Mouse (Mus musculus) bone marrow macrophage, adult 2 months (primary cell): ENCODE data around the gene Tns3. TPM values are rescaled to one million over a fixed set of nuclear protein-coding genes. Genes with fewer than 3 reads are reported as not detected.
"Not testable (repeated sequence)": the region's sequence is repeated elsewhere in the genome, so short reads cannot be mapped to it uniquely, and the experiment has no call there.

ENCODE experiments used
- H3K27ac ChIP-seq: 2 replicates; pipeline ENCODE4 v1.5.1; 2012; ENCODE audit warnings: low read depth, low read length; ENCODE audit not compliant: insufficient read depth
- H3K4me1 ChIP-seq: 2 replicates; pipeline ENCODE4 v1.6.1; 2012; ENCODE audit warnings: low read length; ENCODE audit not compliant: control insufficient read depth, insufficient read depth
- H3K4me3 ChIP-seq: 2 replicates; pipeline ENCODE4 v1.5.1; 2012; ENCODE audit warnings: mild to moderate bottlenecking, low read length, moderate library complexity; ENCODE audit not compliant: insufficient read depth
- CTCF ChIP-seq: IDR thresholded peaks from 2 replicates; pipeline ENCODE4 v1.5.1; 2012; ENCODE audit warnings: low read depth, mild to moderate bottlenecking, low read length, moderate library complexity
- POLR2A ChIP-seq: IDR thresholded peaks from 2 replicates; pipeline ENCODE4 v1.6.1; 2012; ENCODE audit warnings: mild to moderate bottlenecking, low read depth, low read length, borderline replicate concordance
- polyA plus RNA-seq: library from polyadenylated mRNA; stranded (reverse); fragments of >200 nt; gene quantifications from 2 replicates; pipeline ENCODE4 v1.2.4, GENCODE M21; 2012; ENCODE audit not compliant: missing spikeins, insufficient read depth, insufficient read length

The Tns3 gene
- polyA plus RNA-seq, 1 experiment = 102 TPM

DNA sequence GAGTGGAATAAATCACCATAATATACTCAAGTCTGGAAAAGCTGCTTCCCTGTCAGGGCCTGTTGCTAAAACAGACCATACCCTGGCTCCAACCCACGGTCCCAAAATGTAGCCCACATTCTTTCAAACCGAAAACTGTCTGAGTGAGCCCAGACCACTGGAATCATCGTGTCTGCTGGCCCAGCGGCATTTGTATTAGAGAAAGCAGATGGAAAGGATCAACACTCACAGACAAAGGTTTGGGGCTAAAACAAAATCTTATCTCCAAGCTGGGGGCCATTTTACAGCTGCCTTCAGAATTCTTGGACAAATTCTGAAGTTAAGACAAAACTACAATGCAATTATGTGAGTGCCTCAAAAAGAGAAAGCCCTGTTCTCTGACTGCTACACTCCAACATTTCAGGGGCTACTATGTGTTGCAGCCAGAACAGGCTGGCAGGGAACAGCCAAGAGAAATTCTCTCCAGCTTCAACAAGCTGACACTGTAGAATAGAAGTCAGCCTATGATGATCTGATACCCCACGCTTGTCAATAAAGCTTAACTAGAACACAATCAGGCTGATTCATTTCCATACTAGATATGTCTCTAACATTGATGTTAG is 127.2 kb downstream of the Tns3 start:
- Histone ChIP-seq H3K27ac (no peak overlapping the region), H3K4me3 (no peak overlapping the region), H3K4me1 (0 out of 2 replicates have a peak, but pooled peaks cover 2% of the 10 kb centered on the region)
- TF ChIP-seq CTCF (no peak), POLR2A (no peak)

DNA sequence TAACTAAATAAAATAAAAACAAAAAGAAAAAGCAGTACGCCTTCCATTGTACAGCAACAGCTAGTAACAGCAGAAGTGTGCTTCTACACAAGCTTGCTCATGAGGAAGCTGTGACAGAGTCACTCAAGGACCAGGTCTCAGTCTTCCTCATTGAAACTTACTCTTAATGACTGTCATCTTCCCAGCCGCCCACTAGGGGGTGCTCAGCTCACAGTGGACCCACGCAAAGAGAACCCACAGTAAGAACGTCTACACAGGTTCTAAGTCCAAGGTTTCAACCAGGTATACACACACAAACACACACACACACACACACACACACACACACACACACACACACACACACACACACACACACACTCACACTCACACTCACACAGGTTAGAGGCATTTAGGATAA is 129.4 kb downstream of the Tns3 start:
- Histone ChIP-seq H3K4me1 (0 out of 2 replicates have a peak, but pooled peaks cover 2% of the 10 kb centered on the region), H3K27ac (no peak overlapping the region), H3K4me3 (no peak overlapping the region)
- TF ChIP-seq CTCF = peak; percentile 66; the same call in 1 of the 2 replicates
- no peak for TF ChIP-seq POLR2A

DNA sequence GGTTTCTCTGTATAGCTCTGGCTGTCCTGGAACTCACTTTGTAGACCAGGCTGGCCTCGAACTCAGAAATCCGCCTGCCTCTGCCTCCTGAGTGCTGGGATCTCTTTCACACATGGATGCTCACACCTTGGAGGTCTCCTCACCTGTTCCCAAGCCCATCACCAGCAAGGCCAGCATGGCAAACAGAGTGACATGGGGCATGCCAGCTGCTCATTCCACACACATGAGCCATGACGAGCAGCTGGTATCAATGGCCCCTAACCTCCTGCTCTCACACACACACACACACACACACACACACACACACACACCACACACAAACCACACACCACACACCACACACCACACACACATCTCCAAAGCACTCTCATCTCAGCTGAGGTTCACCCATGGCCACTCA is 131.6 kb downstream of the Tns3 start:
- H3K4me3 ChIP-seq, H3K27ac ChIP-seq: not testable (repeated sequence)

DNA sequence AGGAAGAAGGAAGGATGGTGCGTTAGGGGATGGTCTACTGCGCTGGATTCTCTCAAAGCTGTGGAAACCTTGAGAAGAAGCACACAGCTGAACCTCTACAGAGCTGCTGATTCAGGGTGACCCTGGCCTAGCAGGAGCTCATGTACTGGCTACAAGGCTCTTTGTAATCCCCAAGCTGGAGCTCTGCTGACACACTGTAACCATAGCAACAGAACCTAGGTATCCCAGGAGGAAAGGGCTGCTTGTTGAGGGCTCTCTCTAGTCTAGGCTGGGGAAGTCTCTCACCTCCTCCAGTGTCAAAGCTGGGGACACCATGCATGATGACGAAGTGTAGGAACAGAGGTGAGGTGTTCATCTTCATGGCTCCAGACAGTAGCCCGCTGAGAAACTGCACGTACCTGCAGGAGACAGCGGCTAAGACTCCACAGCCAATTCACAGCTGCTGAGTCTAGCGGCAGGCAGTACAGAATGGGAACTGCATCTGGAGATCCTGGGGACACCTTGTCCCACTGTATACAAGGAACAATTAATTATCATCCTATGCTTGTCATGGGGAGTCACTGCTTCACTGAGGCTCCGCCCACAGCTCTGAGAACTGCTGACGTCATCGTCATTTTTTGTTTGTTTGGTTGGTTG is 132.1 kb downstream of the Tns3 start:
- H3K4me1 ChIP-seq = 0 out of 2 replicates have a peak, but pooled peaks cover 2% of the 10 kb centered on the region
- no peak overlapping the region for H3K4me3 ChIP-seq
- H3K27ac ChIP-seq = no peak overlapping the region
- no peak for TF ChIP-seq POLR2A
- no peak for TF ChIP-seq CTCF

More for the DNA sequence above, 131.6 kb downstream of the Tns3 start:
- not testable (repeated sequence) for H3K4me1 ChIP-seq

DNA sequence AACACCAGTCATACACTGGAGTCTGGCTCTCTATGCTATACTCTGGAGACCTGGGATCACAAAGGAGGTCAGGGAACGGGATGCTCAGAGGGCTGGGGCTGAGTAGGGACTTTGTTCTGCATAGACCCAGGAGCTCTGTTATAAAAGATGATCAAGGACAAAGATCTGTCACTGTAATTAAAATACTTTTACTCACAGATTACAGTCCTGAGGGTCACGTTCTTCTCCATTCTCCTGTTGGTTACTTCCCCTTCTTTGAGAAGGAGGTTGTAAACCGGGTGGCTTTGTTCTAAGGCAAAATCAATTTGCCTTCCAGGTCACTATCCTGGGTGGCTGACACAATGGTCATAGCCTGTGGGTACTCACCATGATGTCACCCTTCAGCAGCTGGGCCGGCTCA is 133.8 kb downstream of the Tns3 start:
- H3K4me1 ChIP-seq = 0 out of 2 replicates have a peak, but pooled peaks cover 2% of the 10 kb centered on the region
- H3K27ac ChIP-seq = no peak overlapping the region
- no peak for TF ChIP-seq POLR2A
- TF ChIP-seq CTCF = no peak
- no peak overlapping the region for H3K4me3 ChIP-seq

DNA sequence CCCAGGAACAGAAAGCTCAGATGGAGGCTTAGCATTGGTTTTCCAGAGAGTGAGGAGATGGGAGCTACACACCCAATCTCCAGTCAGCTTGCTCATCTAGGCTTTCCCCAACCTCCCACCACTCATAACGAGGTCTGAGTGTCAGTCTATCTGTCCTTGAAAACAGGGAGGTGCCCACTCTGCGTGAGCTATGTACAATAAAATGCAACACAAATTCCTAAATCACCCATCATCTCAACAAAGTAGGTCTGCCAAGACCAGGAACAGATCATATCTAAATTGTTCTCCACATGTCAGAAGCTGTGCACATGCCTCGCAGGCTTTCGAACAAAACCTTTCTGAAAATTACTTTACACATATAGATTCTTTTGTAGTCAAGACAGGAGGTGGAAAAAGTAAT is 134.3 kb downstream of the Tns3 start:
- TF ChIP-seq POLR2A (no peak), CTCF (no peak)
- Histone ChIP-seq H3K4me1 (0 out of 2 replicates have a peak, but pooled peaks cover 2% of the 10 kb centered on the region), H3K4me3 (no peak overlapping the region), H3K27ac (no peak overlapping the region)

DNA sequence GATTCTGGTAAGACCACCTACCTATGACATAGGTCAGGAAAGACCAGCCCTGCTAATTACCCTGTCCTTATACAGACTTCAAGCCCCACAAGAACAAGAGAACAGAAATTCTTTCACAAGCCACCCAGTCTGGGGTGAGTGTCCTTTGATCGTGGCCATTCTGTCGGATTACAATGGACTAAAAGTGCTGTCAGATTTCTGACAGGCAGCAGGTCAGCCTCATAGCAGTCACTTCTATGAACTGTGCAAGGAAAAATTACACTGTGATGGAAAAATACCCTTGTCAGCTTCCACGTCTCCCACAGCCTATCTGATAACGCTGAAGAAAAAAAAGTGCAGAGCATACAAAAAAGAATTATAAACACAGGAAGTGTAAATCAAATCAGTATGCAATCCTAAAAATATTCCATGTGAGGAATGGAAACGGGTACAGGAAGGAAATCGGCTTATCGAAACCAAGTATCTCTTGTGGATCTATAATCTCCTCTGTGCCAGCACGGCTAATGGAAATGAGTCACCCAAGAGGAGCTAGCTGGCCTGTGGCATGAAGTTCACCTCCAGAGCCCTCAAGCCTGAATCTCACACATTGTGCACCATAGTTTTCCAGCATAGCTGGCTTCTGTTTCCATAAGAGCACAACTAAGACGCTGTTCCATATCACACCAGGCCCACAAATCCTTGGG is 138.7 kb downstream of the Tns3 start:
- H3K4me1 ChIP-seq = no peaks in the 10 kb centered on the region
- no peak for TF ChIP-seq CTCF
- no peak for TF ChIP-seq POLR2A

DNA sequence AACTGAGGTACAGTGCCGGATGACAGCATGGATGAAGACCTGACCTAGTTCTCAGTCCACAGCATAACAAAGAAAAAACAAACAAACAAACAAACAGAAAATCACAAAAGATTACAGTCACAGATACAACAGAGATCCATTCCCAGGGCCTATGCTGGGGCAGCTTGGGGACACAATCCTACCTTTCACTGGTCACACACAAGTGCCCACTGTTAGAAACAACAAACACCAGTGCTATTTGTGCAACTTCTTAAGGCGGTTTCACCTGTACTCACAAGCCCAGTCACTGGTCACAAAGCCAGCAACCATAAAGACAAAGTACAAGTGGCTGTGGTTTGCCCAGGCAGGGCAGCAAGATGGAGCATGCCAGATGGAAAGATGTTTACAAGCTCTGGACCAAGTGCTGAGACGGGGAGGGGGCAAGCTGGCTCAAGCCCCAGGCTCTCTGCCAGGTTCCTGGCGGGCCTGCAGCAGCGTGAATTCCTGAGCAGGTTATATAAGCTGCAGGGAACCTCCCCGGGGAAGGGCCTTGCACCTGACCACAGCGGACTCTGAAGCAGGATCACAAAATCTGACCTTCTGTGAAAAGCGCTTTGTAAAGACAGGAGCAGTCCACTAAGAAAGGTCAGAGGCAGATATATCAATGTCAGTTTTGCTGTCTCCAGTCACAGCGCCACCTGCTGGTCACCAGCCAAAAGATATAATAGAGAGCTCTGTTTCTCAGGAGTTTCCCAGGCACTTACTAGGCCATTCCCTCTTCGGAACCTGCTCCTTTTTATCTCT is 140.8 kb downstream of the Tns3 start:
- Histone ChIP-seq H3K27ac (no peak overlapping the region), H3K4me1 (no peaks in the 10 kb centered on the region), H3K4me3 (no peak overlapping the region)
- TF ChIP-seq CTCF (peak; percentile 27), POLR2A (no peak)

More for the DNA sequence above, 138.7 kb downstream of the Tns3 start:
- H3K27ac ChIP-seq = no peak overlapping the region
- no peak overlapping the region for H3K4me3 ChIP-seq

DNA sequence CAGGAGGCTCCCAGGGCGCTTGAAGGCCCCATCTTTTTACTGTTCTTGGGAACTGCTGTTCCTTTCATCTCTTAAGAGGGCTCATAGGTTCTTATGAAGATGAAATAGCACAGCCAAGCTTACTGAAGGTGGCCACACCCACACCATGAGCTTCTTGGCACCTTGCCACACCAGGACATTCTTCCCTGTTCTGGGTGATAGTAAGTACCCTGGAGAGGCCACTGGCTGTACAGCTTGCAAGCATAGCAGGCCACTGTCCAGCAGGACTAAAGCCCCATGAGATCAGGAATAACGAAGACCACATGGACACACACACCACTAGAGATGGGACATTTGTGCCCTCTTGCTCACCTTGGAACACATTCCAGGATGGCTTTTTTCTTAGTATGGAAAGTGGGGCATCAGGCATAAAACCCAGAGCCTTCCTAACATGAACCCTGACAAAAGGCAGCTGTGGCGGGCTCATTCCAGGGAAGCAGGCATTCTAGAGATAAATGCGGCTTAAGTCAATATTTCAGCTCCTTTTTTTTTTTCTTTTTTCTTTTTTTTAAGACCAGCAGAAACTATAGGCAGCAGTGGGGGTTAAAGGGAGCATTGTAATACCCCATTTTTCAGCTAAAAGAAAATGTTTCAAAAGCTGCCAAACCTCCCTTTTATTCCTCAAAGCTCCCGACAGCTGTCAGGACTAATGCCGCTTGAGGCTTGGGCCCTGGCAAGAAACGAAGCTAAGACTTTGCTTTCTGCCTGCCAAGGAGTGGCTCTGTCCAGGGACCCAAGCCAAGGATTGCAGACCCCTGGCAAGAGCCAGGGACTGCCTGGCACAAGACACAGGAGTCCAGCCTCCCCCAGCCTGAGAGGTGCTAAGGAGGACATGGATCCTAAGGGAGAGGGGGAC is 150.7 kb downstream of the Tns3 start:
- no peak for TF ChIP-seq CTCF
- no peak for TF ChIP-seq POLR2A
- H3K27ac ChIP-seq = no peak overlapping the region
- no peaks in the 10 kb centered on the region for H3K4me1 ChIP-seq
- H3K4me3 ChIP-seq = no peak overlapping the region
